Mouse (Mus musculus): ENCODE results near the gene Ephb4.

GRCm38 (mm10) chr5:137409451-137409850, 59.5 kb downstream of the Ephb4 start:
- TF ChIP-seq POLR2A (IDR thresholded peaks at IDR 0.05; ENCODE audit: control insufficient read depth, extremely low read depth, insufficient read depth, low read length, poor library complexity) (no peak), CTCF (IDR thresholded peaks at IDR 0.05; ENCODE audit: borderline replicate concordance, control insufficient read depth, extremely low read depth, insufficient read depth, low read length, poor library complexity) (no peak)

All from thymus, adult 2 months (tissue).